8 mouse cellular contexts compared by ENCODE assay signal in the genomic region with DNA sequence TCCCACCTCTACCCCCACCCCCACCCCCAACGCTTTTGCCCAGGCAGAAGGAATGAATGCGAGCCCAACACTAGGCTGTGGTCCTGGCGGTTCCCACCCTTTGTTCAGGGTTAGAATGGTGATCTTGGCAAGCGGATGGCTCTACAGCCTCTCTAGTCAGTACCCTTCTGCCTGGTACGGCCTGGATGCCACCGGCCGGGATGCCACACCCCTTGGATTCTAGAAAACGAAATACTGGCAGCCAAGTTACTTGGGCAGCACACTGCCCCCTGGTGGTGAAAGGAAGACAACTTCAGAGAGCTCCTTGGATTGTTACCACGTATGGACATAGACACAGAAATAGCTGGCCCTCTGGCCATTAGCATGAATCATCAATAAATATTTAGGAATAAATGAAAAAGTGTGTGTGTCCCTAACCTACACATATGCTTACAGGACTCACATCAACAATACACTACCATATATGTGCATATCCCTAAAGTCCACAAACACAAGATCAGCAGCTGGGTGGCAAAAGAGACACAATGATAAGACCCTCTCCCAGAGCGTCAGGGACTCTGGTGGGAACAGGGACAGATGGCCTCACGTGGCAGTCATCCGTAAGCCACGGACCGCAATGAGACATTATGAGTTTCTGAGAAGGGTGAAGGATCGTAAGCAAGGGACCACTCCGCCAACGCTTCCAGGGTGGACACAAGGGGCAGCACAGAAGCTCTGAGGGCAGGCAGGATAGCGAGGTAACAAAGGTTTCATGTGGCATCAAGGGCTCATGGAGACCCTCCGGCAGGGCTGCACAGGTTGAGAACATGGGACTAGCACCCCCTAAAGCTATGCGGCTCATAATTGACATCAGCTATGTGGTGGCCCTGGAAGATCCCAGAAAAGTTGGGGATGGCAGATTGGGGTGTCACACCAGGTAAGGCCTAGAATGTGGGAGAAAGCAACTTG. TPM values are rescaled to one million over a fixed set of nuclear protein-coding genes. Genes with fewer than 3 reads are reported as not detected.
DNase-seq lines count a peak whose midpoint lies in the region; ATAC-seq and TF ChIP-seq lines count a peak whose summit lies in the region.

No protein-coding gene starts in this region.

- ATAC-seq in CD4-positive, CD25-positive, alpha-beta regulatory T cell, adult 4 months: peak; percentile 44
- 0 out of 2 replicates have a peak, but pooled peaks have one; percentile 28 for ATAC-seq in heart, embryonic 12.5 days (ENCODE audit: insufficient number of reproducible peaks, low FRiP score)
- ATAC-seq in kidney, embryonic 15.5 days (replicated peaks; ENCODE audit: low FRiP score): peak; percentile 29; the same call in 1 of the 2 replicates
- ATAC-seq in liver, embryonic 12.5 days: peak; percentile 30; the same call in 1 of the 2 replicates
- no peak for ATAC-seq in stomach, embryonic 15.5 days (ENCODE audit: insufficient read depth, low FRiP score, low read depth)

- no peak overlapping the region for H3ac ChIP-seq in myocyte (ENCODE audit: control insufficient read depth, insufficient read length)

- peak; percentile 88 for TF ChIP-seq CTCF in brain, embryonic 14.5 days (IDR thresholded peaks at IDR 0.05; ENCODE audit: borderline replicate concordance, extremely low read depth, insufficient read depth, insufficient read length)
- peak; percentile 51; the same call in 1 of the 2 replicates for TF ChIP-seq CTCF in embryonic fibroblast, embryonic 13.5 days (IDR thresholded peaks at IDR 0.05; ENCODE audit: borderline replicate concordance, insufficient read depth, low read length)

- no peak overlapping the region for H3K27ac ChIP-seq in embryonic fibroblast, embryonic 13.5 days (ENCODE audit: insufficient read depth, low read length)
- no peak overlapping the region for H3K27ac ChIP-seq in heart, embryonic 12.5 days (ENCODE audit: poor library complexity, severe bottlenecking)
- no peak overlapping the region for H3K27ac ChIP-seq in kidney, embryonic 15.5 days
- no peak overlapping the region for H3K27ac ChIP-seq in liver, embryonic 12.5 days
- H3K27ac ChIP-seq in stomach, embryonic 15.5 days: no peak overlapping the region

- no peak overlapping the region for H3K4me3 ChIP-seq in embryonic fibroblast, embryonic 13.5 days (ENCODE audit: insufficient read depth, low read length)
- H3K4me3 ChIP-seq in heart, embryonic 12.5 days: peak overlapping the region; percentile 13; the same call in 1 of the 2 replicates
- peak overlapping the region; percentile 21; the same call in 1 of the 2 replicates for H3K4me3 ChIP-seq in kidney, embryonic 15.5 days (replicated peaks)
- H3K4me3 ChIP-seq in liver, embryonic 12.5 days: peak overlapping the region; percentile 18
- H3K4me3 ChIP-seq in myocyte: no peak overlapping the region
- H3K4me3 ChIP-seq in stomach, embryonic 15.5 days (replicated peaks): no peak overlapping the region

- H3K9ac ChIP-seq in heart, embryonic 12.5 days: peak overlapping the region; percentile 26; the same call in 1 of the 2 replicates
- H3K9ac ChIP-seq in kidney, embryonic 15.5 days: no peak overlapping the region
- H3K9ac ChIP-seq in liver, embryonic 12.5 days: no peak overlapping the region
- no peak overlapping the region for H3K9ac ChIP-seq in stomach, embryonic 15.5 days

- DNase-seq in brain, embryonic 14.5 days (ENCODE audit: low read depth): peak; percentile 90

- no peaks in the 10 kb centered on the region for H3K79me2 ChIP-seq in myocyte (ENCODE audit: control insufficient read depth, insufficient read depth)

- 41% methylated on average over 20 of the region's 20 CpGs for WGBS in heart, embryonic 12.5 days
- 37% methylated on average over 20 of the region's 20 CpGs for WGBS in kidney, embryonic 15.5 days
- WGBS in liver, embryonic 12.5 days (ENCODE audit: insufficient replicate concordance): 37% methylated on average over 20 of the region's 20 CpGs
- 42% methylated on average over 20 of the region's 20 CpGs for WGBS in stomach, embryonic 15.5 days

- peak overlapping the region; percentile 62 for H3K4me2 ChIP-seq in heart, embryonic 12.5 days
- H3K4me2 ChIP-seq in kidney, embryonic 15.5 days: peak overlapping the region; percentile 55
- peak overlapping the region; percentile 55 for H3K4me2 ChIP-seq in liver, embryonic 12.5 days
- peak overlapping the region; percentile 26 for H3K4me2 ChIP-seq in myocyte (ENCODE audit: low read depth)
- peak overlapping the region; percentile 47 for H3K4me2 ChIP-seq in stomach, embryonic 15.5 days

- TF ChIP-seq POLR2A in brain, embryonic 14.5 days (IDR thresholded peaks at IDR 0.05; ENCODE audit: borderline replicate concordance, extremely low read depth, insufficient read depth, insufficient read length, poor library complexity, severe bottlenecking): no peak
- TF ChIP-seq POLR2A in embryonic fibroblast, embryonic 13.5 days (IDR thresholded peaks at IDR 0.05; ENCODE audit: low read depth, low read length): no peak
- TF ChIP-seq POLR2A in myocyte (IDR thresholded peaks at IDR 0.05; ENCODE audit: insufficient read length, low read depth): no peak

- H3K36me3 ChIP-seq in heart, embryonic 12.5 days: peaks cover 27% of the 10 kb centered on the region
- H3K36me3 ChIP-seq in kidney, embryonic 15.5 days: peaks cover 33% of the 10 kb centered on the region
- H3K36me3 ChIP-seq in liver, embryonic 12.5 days: peaks cover 19% of the 10 kb centered on the region
- peaks cover 5% of the 10 kb centered on the region for H3K36me3 ChIP-seq in myocyte (ENCODE audit: control insufficient read depth, insufficient read depth)
- peaks cover 10% of the 10 kb centered on the region for H3K36me3 ChIP-seq in stomach, embryonic 15.5 days

- H3K27me3 ChIP-seq in heart, embryonic 12.5 days (replicated peaks): peaks cover 11% of the 10 kb centered on the region
- no peaks in the 10 kb centered on the region for H3K27me3 ChIP-seq in kidney, embryonic 15.5 days
- H3K27me3 ChIP-seq in liver, embryonic 12.5 days (replicated peaks): peaks cover 18% of the 10 kb centered on the region
- H3K27me3 ChIP-seq in myocyte (ENCODE audit: control insufficient read depth, insufficient read depth, insufficient read length): no peaks in the 10 kb centered on the region
- H3K27me3 ChIP-seq in stomach, embryonic 15.5 days (replicated peaks): no peaks in the 10 kb centered on the region

- no peaks in the 10 kb centered on the region for H3K9me3 ChIP-seq in heart, embryonic 12.5 days (replicated peaks)
- H3K9me3 ChIP-seq in kidney, embryonic 15.5 days (replicated peaks): no peaks in the 10 kb centered on the region
- no peaks in the 10 kb centered on the region for H3K9me3 ChIP-seq in liver, embryonic 12.5 days (replicated peaks)
- H3K9me3 ChIP-seq in stomach, embryonic 15.5 days: no peaks in the 10 kb centered on the region

- no peaks in the 10 kb centered on the region for H3K4me1 ChIP-seq in embryonic fibroblast, embryonic 13.5 days (ENCODE audit: control insufficient read depth, insufficient read depth, low read length)
- peaks cover 41% of the 10 kb centered on the region for H3K4me1 ChIP-seq in heart, embryonic 12.5 days (replicated peaks)
- H3K4me1 ChIP-seq in kidney, embryonic 15.5 days: peaks cover 48% of the 10 kb centered on the region
- H3K4me1 ChIP-seq in liver, embryonic 12.5 days: peaks cover 18% of the 10 kb centered on the region
- peaks cover 32% of the 10 kb centered on the region for H3K4me1 ChIP-seq in stomach, embryonic 15.5 days

RNA-seq across cellular contexts. Expression of a gene that starts 14.5 kb away (rescaled TPM):
- not detected for polyA plus RNA-seq in CD4-positive, CD25-positive, alpha-beta regulatory T cell, adult 4 months (2017; shearing (Covaris generic))
- 8.8 and 9.8 TPM in 2 replicates for polyA plus RNA-seq in brain, embryonic 14.5 days (2012; rRNA removed)
- 0.42 and 0.74 TPM in 2 replicates for polyA plus RNA-seq in embryonic fibroblast, embryonic 13.5 days (2011; ENCODE audit: insufficient read length, low read depth, missing spikeins)
- 0.09 and 0.18 TPM in 2 replicates for polyA plus RNA-seq in heart, embryonic 12.5 days (2016; fragmentation: Nextera tagmentation; extraction: Ambion mirVana)
- polyA plus RNA-seq in kidney, embryonic 15.5 days (2015; fragmentation: Nextera tagmentation; extraction: Ambion mirVana): 0.78 and 1.1 TPM in 2 replicates
- not detected in 2 replicates for polyA plus RNA-seq in liver, embryonic 12.5 days (2016; fragmentation: Nextera tagmentation; extraction: Ambion mirVana)
- polyA plus RNA-seq in myocyte (2012; fragmentation: generic; extraction: Trizol): 5.0 TPM
- polyA plus RNA-seq in stomach, embryonic 15.5 days (2015; fragmentation: Nextera tagmentation; extraction: Ambion mirVana): 0.27 and 0.33 TPM in 2 replicates

RNA-seq across cellular contexts. Expression of a gene that starts 16.3 kb away (rescaled TPM):
- polyA plus RNA-seq in CD4-positive, CD25-positive, alpha-beta regulatory T cell, adult 4 months (2017; shearing (Covaris generic)): 100 to 1,000 TPM in 1 of 2 experiments, 10 to 100 TPM in 1; 92.5 to 132 TPM
- 83.3 and 93.1 TPM in 2 replicates for polyA plus RNA-seq in brain, embryonic 14.5 days (2012; rRNA removed)
- polyA plus RNA-seq in embryonic fibroblast, embryonic 13.5 days (2011; ENCODE audit: insufficient read length, low read depth, missing spikeins): 94.9 and 96.8 TPM in 2 replicates
- polyA plus RNA-seq in heart, embryonic 12.5 days (2016; fragmentation: Nextera tagmentation; extraction: Ambion mirVana): 20.4 and 21.3 TPM in 2 replicates
- 20.2 and 24.4 TPM in 2 replicates for polyA plus RNA-seq in kidney, embryonic 15.5 days (2015; fragmentation: Nextera tagmentation; extraction: Ambion mirVana)
- 4.1 TPM in 2 replicates for polyA plus RNA-seq in liver, embryonic 12.5 days (2016; fragmentation: Nextera tagmentation; extraction: Ambion mirVana)
- polyA plus RNA-seq in myocyte (2012; fragmentation: generic; extraction: Trizol): 43.4 TPM
- polyA plus RNA-seq in stomach, embryonic 15.5 days (2015; fragmentation: Nextera tagmentation; extraction: Ambion mirVana): 24.3 and 24.5 TPM in 2 replicates

RNA-seq across cellular contexts. Expression of a gene that starts 16.8 kb away (rescaled TPM):
- 1 to 10 TPM in 1 of 2 experiments, under 1 TPM in 1; 0.54 to 1.6 TPM for polyA plus RNA-seq in CD4-positive, CD25-positive, alpha-beta regulatory T cell, adult 4 months (2017; shearing (Covaris generic))
- polyA plus RNA-seq in brain, embryonic 14.5 days (2012; rRNA removed): 39.9 and 40.6 TPM in 2 replicates
- polyA plus RNA-seq in embryonic fibroblast, embryonic 13.5 days (2011; ENCODE audit: insufficient read length, low read depth, missing spikeins): 54.1 and 62.0 TPM in 2 replicates
- 58.3 and 58.5 TPM in 2 replicates for polyA plus RNA-seq in heart, embryonic 12.5 days (2016; fragmentation: Nextera tagmentation; extraction: Ambion mirVana)
- polyA plus RNA-seq in kidney, embryonic 15.5 days (2015; fragmentation: Nextera tagmentation; extraction: Ambion mirVana): 66.6 and 72.8 TPM in 2 replicates
- polyA plus RNA-seq in liver, embryonic 12.5 days (2016; fragmentation: Nextera tagmentation; extraction: Ambion mirVana): 18.3 and 19.6 TPM in 2 replicates
- polyA plus RNA-seq in myocyte (2012; fragmentation: generic; extraction: Trizol): 66.1 TPM
- 65.5 and 69.9 TPM in 2 replicates for polyA plus RNA-seq in stomach, embryonic 15.5 days (2015; fragmentation: Nextera tagmentation; extraction: Ambion mirVana)

RNA-seq across cellular contexts. Expression of a gene that starts 24.8 kb away (rescaled TPM):
- polyA plus RNA-seq in CD4-positive, CD25-positive, alpha-beta regulatory T cell, adult 4 months (2017; shearing (Covaris generic)): 10 to 100 TPM; 45.8 to 63.1 TPM
- 96.2 and 115 TPM in 2 replicates for polyA plus RNA-seq in brain, embryonic 14.5 days (2012; rRNA removed)
- polyA plus RNA-seq in embryonic fibroblast, embryonic 13.5 days (2011; ENCODE audit: insufficient read length, low read depth, missing spikeins): 31.1 and 36.9 TPM in 2 replicates
- 60.1 and 66.8 TPM in 2 replicates for polyA plus RNA-seq in heart, embryonic 12.5 days (2016; fragmentation: Nextera tagmentation; extraction: Ambion mirVana)
- polyA plus RNA-seq in kidney, embryonic 15.5 days (2015; fragmentation: Nextera tagmentation; extraction: Ambion mirVana): 71.9 and 73.5 TPM in 2 replicates
- polyA plus RNA-seq in liver, embryonic 12.5 days (2016; fragmentation: Nextera tagmentation; extraction: Ambion mirVana): 45.8 and 47.6 TPM in 2 replicates
- 81.3 TPM for polyA plus RNA-seq in myocyte (2012; fragmentation: generic; extraction: Trizol)
- polyA plus RNA-seq in stomach, embryonic 15.5 days (2015; fragmentation: Nextera tagmentation; extraction: Ambion mirVana): 70.4 and 71.2 TPM in 2 replicates

RNA-seq across cellular contexts. Expression of a gene that starts 25.6 kb away (rescaled TPM):
- polyA plus RNA-seq in CD4-positive, CD25-positive, alpha-beta regulatory T cell, adult 4 months (2017; shearing (Covaris generic)): 10 to 100 TPM in 1 of 2 experiments, 1 to 10 TPM in 1; 8.6 to 20.3 TPM
- 15.6 and 16.5 TPM in 2 replicates for polyA plus RNA-seq in brain, embryonic 14.5 days (2012; rRNA removed)
- 7.8 and 8.3 TPM in 2 replicates for polyA plus RNA-seq in embryonic fibroblast, embryonic 13.5 days (2011; ENCODE audit: insufficient read length, low read depth, missing spikeins)
- polyA plus RNA-seq in heart, embryonic 12.5 days (2016; fragmentation: Nextera tagmentation; extraction: Ambion mirVana): 19.2 and 19.5 TPM in 2 replicates
- polyA plus RNA-seq in kidney, embryonic 15.5 days (2015; fragmentation: Nextera tagmentation; extraction: Ambion mirVana): 29.4 and 29.7 TPM in 2 replicates
- polyA plus RNA-seq in liver, embryonic 12.5 days (2016; fragmentation: Nextera tagmentation; extraction: Ambion mirVana): 18.5 and 20.9 TPM in 2 replicates
- polyA plus RNA-seq in myocyte (2012; fragmentation: generic; extraction: Trizol): 13.5 TPM
- polyA plus RNA-seq in stomach, embryonic 15.5 days (2015; fragmentation: Nextera tagmentation; extraction: Ambion mirVana): 18.3 and 19.8 TPM in 2 replicates

Comparison
In these comparisons a context has a peak if more than half of its experiments do, and no peak if none do; other contexts are left out.
1. H3K4me3 ChIP-seq: peak in heart, embryonic 12.5 days (single experiment), kidney, embryonic 15.5 days (single experiment) and liver, embryonic 12.5 days (single experiment); none in embryonic fibroblast, embryonic 13.5 days (single experiment), myocyte (single experiment) and stomach, embryonic 15.5 days (single experiment).
2. Peak in every context shown above with its lines, with median percentiles within 50 percentile points of each other: H3K4me2 ChIP-seq.